Mouse (Mus musculus) liver, embryonic 16.5 days (tissue): Measurements from ENCODE around the gene Mgme1. TPM values are rescaled to one million over a fixed set of nuclear protein-coding genes. Genes with fewer than 3 reads are reported as not detected.

Source experiments
- ATAC-seq: fragments of 200-750 bp; cut with Nextera tagmentation; 2 replicates; pipeline ENCODE4 v1.8.0; 2017; ENCODE audit warnings: low read depth, mild to moderate bottlenecking, moderate number of reproducible peaks, moderate library complexity
- H3K27ac ChIP-seq: fragments of 300-500 bp; sonication (generic); 2 replicates; pipeline ENCODE4 v1.5.1; 2014; ENCODE audit warnings: mild to moderate bottlenecking, low read length
- H3K27me3 ChIP-seq: fragments of 300-500 bp; sonication (generic); 2 replicates; pipeline ENCODE4 v1.6.1; 2014; ENCODE audit warnings: low read depth, low read length, mixed read lengths; ENCODE audit not compliant: control insufficient read depth, insufficient read depth
- H3K36me3 ChIP-seq: fragments of 300-500 bp; sonication (generic); 2 replicates; pipeline ENCODE4 v1.6.1; 2014; ENCODE audit warnings: mild to moderate bottlenecking; ENCODE audit not compliant: control insufficient read depth, insufficient read depth
- H3K4me1 ChIP-seq: fragments of 300-500 bp; sonication (generic); 2 replicates; pipeline ENCODE4 v1.6.1; 2014; ENCODE audit warnings: low read depth, low read length, mixed read lengths; ENCODE audit not compliant: control insufficient read depth
- H3K4me2 ChIP-seq: fragments of 300-500 bp; sonication (generic); 2 replicates; pipeline ENCODE4 v1.6.1; 2014; ENCODE audit warnings: low read depth, low read length, mixed read lengths
- H3K4me3 ChIP-seq: fragments of 300-500 bp; sonication (generic); 2 replicates; pipeline ENCODE4 v1.5.1; 2014; ENCODE audit warnings: low read depth, mild to moderate bottlenecking, low read length
- H3K9ac ChIP-seq: fragments of 300-500 bp; sonication (generic); 2 replicates; pipeline ENCODE4 v1.6.1; 2014; ENCODE audit warnings: low read depth, low read length
- H3K9me3 ChIP-seq: fragments of 300-500 bp; sonication (generic); replicated peaks from 2 replicates; pipeline ENCODE4 v1.6.1; 2016; ENCODE audit warnings: low read length; ENCODE audit not compliant: control insufficient read depth
- WGBS: fragments of 180-500 bp; shearing (Covaris S2); extraction: QIAGEN DNeasy Blood & Tissue Kit; methylation state at CpG from one replicate; pipeline ENCODE4 v1.1.7; 2014; ENCODE audit not compliant: insufficient replicate concordance; 5-methylcytosine and 5-hydroxymethylcytosine counted together
- polyA plus RNA-seq: library from polyadenylated mRNA; unstranded; fragments of >200 nt; fragmentation: Nextera tagmentation; extraction: Ambion mirVana; gene quantifications from 2 replicates; pipeline ENCODE4 v1.2.1, GENCODE M21; 2015

The Mgme1 gene
- polyA plus RNA-seq, 1 experiment from 2014 or later, result 8.1 TPM

DNA sequence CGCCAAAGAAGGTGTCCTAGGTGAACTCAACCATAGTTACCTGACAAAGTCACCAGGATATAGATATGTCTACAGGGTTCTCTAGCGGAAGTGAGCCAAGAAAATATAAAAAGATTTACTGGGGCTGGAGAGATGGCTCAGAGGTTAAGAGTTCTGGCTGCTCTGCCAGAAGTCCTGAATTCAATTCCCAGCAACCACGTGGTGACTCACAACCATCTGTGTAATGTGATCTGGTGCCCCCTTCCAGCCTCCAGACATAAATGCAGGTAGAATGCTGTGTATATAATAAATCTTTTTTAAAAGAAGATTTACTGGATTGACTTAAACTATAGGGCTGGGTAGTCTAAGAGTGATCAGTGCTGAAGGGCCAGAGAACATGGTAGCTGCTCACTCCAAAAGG lies 11.0 kb downstream of the Mgme1 start:
- WGBS, result 64% methylated on average over 3 of the region's 3 CpGs
- no peaks in the 10 kb centered on the region for H3K9me3 ChIP-seq
- H3K4me1 ChIP-seq, result no peaks in the 10 kb centered on the region
- H3K4me3 ChIP-seq, result no peak overlapping the region
- no peak overlapping the region for H3K9ac ChIP-seq
- ATAC-seq, result no peak
- no peaks in the 10 kb centered on the region for H3K27me3 ChIP-seq
- H3K27ac ChIP-seq, result no peak overlapping the region
- H3K4me2 ChIP-seq, result no peak overlapping the region
- peaks cover 10% of the 10 kb centered on the region for H3K36me3 ChIP-seq

DNA sequence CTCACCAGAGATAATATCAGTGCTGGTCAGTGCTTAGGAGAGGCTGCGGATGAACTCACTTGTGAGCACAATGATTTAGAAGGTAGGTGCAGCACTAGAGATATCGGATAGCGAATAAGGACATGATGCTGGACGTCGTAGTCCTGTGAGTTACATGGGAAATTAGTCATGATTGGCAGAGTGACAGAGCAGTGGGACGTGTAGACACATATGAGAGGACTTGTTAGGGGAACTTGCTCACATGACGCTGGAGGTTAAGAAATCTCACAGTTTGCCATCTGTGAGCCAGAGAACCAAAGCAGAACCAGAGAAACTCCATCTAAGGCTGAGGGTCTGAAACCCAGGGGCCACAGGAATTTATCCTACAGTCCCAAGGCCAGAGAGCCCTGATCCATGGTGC lies 19.9 kb downstream of the Mgme1 start:
- H3K27me3 ChIP-seq, result no peaks in the 10 kb centered on the region
- ATAC-seq, result no peak
- H3K9me3 ChIP-seq, result no peaks in the 10 kb centered on the region
- H3K4me3 ChIP-seq, result no peak overlapping the region
- no peak overlapping the region for H3K9ac ChIP-seq
- no peaks in the 10 kb centered on the region for H3K36me3 ChIP-seq
- H3K4me1 ChIP-seq, result no peaks in the 10 kb centered on the region
- H3K4me2 ChIP-seq, result no peak overlapping the region
- H3K27ac ChIP-seq, result no peak overlapping the region
- WGBS, result 62% methylated on average over 7 of the region's 7 CpGs

DNA sequence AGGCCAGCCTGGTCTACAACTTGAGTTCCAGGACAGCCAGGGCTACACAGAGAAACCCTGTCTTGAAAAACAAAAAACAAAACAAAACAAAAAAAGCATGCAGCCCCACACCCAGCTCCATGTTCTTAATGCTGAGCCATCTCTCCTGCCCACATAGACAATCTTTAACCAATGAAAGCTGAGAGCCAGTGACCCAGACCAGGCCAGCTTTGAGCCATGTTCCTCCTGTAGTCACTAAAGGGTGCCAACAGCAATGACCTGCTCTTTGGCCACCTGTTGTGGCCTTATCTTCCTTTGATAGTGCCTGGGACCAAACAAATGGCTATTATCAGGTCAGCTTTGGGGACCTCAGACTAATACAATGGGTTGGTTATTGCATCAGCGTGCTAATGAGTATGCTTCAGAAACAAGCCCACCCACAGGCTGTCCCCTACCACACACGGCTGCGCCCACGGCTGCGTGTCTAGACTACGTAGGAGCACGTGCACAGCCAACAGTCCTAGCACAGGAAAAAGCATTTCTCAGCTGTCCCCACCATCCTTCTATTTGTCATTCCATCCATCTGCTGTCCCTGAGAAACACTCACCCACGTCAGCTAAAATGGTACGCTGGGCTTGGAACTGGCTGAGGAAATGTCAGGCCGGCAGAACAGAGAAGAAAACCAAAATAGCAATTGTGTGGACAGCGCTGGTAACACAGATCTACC lies 21.3 kb downstream of the Mgme1 start:
- Histone ChIP-seq H3K4me3 (no peak overlapping the region), H3K27me3 (no peaks in the 10 kb centered on the region), H3K9ac (no peak overlapping the region), H3K9me3 (no peaks in the 10 kb centered on the region), H3K36me3 (no peaks in the 10 kb centered on the region), H3K4me1 (no peaks in the 10 kb centered on the region), H3K4me2 (no peak overlapping the region), H3K27ac (no peak overlapping the region)
- WGBS, result 70% methylated on average over 11 of the region's 11 CpGs
- ATAC-seq, result no peak

DNA sequence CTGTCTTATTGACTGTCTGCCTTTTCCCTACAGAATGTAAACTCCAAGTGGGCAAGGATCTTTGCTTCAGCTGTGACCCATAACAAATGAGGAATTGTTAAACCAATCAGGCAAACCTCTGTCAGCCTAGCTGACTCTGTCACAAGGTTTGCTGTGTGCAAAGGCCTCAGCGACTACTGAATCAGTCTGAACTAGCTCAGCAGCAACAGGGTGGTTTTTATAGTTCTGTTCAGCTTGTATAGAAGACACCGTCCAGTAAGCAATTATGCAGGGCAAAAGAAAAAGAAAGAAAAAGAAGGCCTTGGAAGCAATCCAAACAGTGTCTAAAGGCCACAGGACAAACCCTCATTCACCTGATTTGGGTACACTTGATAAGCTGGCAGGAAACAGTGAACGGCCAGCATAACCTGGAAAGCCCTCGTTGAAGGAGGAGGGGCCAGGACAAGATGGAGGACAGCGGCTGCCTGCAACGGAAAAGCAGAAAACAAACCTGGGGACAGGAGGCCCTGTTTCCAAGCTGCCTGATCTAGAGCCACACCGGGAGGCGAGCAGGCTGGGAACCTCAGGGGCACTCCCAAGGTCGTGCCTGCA lies 24.8 kb downstream of the Mgme1 start:
- Histone ChIP-seq H3K27ac (no peak overlapping the region), H3K36me3 (no peaks in the 10 kb centered on the region), H3K9ac (no peak overlapping the region), H3K9me3 (no peaks in the 10 kb centered on the region), H3K27me3 (no peaks in the 10 kb centered on the region), H3K4me1 (no peaks in the 10 kb centered on the region), H3K4me3 (no peak overlapping the region), H3K4me2 (no peak overlapping the region)
- ATAC-seq, result no peak
- WGBS, result 44% methylated on average over 9 of the region's 9 CpGs

DNA sequence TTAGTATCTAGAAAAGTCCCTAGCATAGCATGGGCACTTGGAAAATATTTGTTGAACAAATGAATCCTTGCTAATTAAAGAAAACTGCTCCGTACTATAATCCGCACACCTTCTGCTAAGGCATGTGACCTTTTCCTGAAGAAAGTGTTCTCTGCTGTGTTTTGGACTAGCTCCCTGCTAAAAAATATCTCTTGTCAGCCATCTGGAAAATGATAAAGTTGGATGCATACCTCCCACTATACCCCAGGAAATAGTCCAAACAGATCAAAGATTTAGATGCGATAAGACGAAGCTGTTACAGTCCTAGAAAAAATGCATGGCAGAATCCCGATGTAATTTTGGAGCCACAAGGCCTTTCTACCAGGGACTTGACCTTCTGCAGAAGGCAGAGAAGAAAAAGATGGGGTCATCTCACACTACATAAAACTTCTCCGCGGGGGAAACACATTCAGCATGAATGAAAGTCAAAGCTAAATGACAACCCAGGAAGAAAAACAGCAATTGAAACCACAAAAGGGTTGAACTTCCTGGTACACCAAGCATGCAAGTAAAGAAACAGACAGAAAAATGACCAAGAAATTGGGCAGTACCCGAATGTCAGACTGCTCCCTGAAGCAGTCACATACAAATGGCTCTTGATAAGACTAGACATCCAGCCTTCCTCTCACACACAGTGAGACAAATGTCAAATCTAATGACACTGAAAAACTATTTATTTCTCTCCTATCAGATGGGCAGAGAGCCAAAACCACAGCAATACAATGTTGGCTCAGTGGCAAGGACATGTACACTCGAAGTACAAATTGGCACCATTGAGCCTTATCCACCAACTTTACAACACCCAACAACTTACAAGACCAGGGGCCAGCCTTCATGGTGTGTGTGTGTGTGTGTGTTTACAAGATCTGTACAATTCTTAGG lies 29.5 kb downstream of the Mgme1 start:
- Histone ChIP-seq H3K4me3 (no peak overlapping the region), H3K9me3 (no peaks in the 10 kb centered on the region), H3K4me1 (no peaks in the 10 kb centered on the region), H3K36me3 (no peaks in the 10 kb centered on the region), H3K9ac (no peak overlapping the region), H3K27me3 (no peaks in the 10 kb centered on the region), H3K27ac (no peak overlapping the region), H3K4me2 (no peak overlapping the region)
- 34% methylated on average over 9 of the region's 9 CpGs for WGBS
- ATAC-seq, result no peak

DNA sequence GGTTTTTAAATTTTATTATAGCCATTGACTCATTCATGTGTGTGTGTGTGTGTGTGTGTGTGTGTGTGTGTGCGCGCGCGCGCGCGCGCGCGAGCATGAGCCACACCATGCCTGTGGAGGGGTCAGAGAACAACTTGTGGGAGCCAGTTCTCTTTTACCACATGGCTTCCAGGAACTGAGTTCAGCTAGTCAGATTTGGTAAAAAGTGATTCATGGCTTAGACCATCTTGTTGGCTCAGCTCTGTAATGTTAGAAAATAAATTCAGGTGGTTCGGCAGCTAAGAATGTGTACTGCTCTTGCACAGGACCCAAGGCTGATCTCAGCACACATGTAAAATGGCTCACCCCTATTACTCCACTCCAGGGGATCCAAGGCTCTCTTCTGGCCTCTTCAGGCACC lies 30.6 kb downstream of the Mgme1 start:
- Histone ChIP-seq H3K9me3 (no peaks in the 10 kb centered on the region), H3K4me1 (no peaks in the 10 kb centered on the region), H3K27ac (no peak overlapping the region), H3K9ac (no peak overlapping the region), H3K27me3 (no peaks in the 10 kb centered on the region), H3K36me3 (no peaks in the 10 kb centered on the region), H3K4me3 (no peak overlapping the region), H3K4me2 (no peak overlapping the region)
- WGBS, result 90% methylated on average over 11 of the region's 11 CpGs
- no peak for ATAC-seq

DNA sequence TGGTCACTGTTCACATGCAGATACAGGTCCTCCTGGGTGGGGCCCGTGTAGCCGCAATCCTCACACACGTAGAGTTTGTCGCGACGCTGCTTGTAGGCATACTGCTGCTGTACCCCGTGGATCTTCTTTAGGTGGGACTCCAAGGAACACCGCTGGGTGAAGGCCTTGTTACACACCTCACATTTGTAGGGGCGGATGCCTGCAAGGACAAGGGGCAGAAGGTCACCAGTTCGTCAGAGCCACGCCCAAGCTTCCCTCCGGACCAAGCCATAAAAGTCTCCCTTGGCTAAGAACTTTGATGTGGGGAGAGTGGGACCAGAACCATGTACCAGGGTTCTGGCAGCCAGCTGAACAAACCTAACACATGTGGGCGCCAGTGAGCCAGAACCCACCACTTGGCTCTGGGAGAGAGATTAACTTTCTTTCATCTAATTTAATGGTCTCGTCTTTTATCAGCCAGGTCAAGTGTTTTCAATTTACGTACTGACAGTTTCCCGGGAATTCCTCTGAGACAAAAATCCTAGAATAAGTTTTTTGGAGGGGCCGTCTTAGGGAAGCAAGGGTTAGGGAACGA lies 35.3 kb downstream of the Mgme1 start:
- 66% methylated on average over 18 of the region's 18 CpGs for WGBS
- H3K36me3 ChIP-seq, result no peaks in the 10 kb centered on the region
- H3K4me3 ChIP-seq, result no peak overlapping the region
- no peaks in the 10 kb centered on the region; the same call in 1 of the 2 replicates for H3K4me1 ChIP-seq
- H3K9ac ChIP-seq, result no peak overlapping the region
- H3K9me3 ChIP-seq, result no peaks in the 10 kb centered on the region
- H3K27me3 ChIP-seq, result no peaks in the 10 kb centered on the region
- no peak for ATAC-seq
- no peak overlapping the region for H3K27ac ChIP-seq
- H3K4me2 ChIP-seq, result no peak overlapping the region

DNA sequence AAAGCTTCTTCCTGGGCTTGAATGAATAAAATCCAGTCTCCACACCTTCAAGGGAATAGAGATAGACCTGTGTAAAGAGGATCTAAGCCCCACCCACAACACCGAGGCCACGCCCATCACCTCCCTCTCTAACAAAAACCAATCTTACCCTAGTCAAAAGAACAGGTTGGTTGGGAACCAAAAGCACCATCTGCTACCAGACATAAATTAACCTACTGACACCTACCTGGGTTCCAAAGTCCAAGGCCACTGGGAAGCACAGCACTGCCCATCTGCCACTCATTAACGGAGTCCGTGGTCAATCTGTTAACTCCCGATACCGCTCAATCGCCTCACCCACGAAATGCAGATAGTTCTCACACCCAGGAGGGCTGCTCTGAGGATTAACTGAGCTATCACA lies 38.1 kb downstream of the Mgme1 start:
- Histone ChIP-seq H3K4me1 (no peaks in the 10 kb centered on the region; the same call in 1 of the 2 replicates), H3K27me3 (no peaks in the 10 kb centered on the region), H3K36me3 (no peaks in the 10 kb centered on the region), H3K4me3 (no peak overlapping the region), H3K27ac (no peak overlapping the region), H3K4me2 (0 out of 2 replicates have a peak overlapping the region, but pooled peaks have one; percentile 27), H3K9me3 (no peaks in the 10 kb centered on the region), H3K9ac (no peak overlapping the region)
- 55% methylated on average over 8 of the region's 8 CpGs for WGBS
- ATAC-seq, result peak; percentile 55
